Mouse (Mus musculus): ENCODE measurements around the gene Scd1.

Scd1 gene

DNA sequence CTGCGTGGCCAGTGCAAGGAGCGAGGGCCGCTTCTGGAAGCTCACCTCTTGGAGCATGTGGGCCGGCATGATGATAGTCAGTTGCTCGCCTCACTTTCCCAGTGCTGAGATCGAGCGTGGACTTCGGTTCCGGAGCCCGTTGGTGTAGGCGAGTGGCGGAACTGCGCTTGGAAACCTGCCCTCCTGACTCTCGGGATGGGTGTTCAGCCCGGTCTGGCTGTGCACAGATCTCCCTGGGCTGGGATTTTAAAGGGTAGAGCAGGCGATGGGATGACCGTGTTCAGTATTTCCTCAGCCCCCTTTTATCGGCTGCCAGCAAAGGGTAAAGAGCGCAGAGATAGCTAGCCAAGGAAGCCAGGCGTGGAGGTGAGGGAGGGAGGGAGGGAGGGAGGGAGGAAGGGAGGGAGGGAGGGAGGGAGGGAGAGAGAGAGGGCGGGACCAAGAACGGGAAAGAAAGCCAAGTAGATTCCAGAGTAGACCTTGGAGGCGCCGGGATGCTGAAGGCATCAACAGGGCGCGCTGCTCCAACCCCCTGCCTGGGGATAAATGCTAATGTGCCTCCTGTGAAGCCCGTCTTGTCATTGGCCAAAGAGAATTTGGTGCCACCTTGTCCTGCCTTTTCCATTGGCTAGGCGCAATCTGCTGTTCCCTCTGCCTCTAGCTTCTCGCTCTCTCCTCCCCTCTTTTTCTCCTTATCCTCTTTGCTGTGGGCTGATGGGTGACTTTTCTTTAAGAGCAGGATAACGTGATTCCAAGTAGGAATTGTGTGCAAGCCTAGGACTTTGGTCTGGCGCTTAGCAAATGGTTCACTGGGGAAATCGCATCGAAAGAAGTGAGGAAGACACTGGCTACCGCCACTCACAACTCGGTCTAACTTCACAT is at the start of gene Scd1:
Gene Scd1 (minus strand): TSS at position 539 of the 882 bp plus-strand sequence.
- DNase-seq (ENCODE audit: low spot score in 2 of 2), result peak; percentile 84 to 93

DNA sequence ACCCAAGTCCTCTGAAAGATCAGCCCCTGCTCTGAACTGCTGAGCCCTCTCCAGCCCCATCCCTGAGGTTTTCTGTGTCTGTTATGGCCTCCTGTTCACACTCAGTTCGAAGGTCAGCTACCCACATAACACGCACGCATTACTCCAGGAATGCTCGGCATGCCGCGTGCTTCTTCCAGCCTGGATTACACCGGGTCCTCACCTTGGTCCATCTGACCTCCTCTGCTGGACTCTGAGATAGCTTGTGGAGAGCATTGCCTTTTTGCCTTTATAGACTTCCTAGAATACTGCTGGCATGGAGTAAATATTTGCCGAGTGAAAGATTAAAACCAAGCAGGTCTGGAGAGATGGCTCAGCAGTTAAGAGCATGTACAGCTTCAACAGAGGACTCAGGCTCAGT is 47.7 kb upstream of the Scd1 start:
- DNase-seq (ENCODE audit: low spot score in 2 of 2), result no peak

DNA sequence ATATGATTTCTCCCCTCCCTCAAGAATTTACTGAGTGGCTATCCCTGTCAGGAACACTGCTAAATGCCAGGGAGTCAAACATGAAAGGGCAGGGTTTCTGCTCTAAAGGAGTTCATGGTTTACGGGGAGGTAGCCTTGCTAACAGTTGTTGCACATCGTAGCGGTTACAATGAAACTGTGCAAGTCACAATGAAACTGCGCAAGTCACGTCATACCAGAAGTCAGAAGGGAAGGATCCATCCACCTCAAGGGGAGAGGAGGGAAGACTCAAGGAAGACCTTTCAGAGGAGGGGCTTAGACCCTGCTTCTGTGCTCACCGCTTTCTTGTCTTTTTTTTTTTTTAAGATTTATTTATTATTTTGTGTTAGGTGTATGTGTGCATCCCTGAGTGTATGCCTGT is 47.2 kb upstream of the Scd1 start:
- no peak for DNase-seq (ENCODE audit: low spot score in 2 of 2)

DNA sequence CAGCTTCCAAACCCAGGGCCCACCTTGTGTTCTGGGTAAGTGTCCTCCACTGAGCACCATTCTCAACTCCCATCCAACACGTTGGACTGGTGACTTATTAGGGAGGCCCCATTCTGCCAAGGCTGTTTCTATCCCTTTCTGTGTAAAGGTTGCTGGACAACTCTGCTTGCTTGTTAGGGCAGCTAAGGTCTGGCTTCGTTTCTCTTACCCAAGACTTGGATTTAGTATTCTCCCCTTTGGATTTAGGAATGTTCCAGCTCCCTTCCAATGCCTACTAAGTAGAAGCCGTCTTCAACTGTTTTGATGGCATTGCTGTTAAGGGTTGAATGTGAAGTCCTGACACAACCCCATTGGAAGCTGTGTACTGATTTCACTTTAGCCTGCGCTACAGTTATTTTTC is 40.2 kb upstream of the Scd1 start:
- no peak for DNase-seq (ENCODE audit: low spot score in 2 of 2)

DNA sequence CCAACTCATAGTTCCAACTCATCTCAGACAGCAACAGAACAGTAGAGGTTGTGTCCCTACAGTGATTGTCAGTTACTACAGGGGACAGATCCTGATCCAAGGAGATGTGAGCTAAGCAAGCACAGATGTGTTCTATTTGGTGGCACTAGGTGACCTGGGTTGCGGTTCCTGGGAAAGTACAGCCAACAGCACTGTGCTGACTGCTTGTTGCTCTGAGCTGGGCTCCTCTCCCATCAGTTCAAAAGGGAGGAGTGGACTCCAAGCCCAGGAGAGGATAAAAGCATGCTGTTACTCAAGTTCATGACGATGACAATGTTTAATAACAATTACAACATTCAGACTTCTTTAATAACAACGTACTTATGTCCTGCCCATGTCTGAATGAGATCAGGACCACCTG is 38.1 kb upstream of the Scd1 start:
- DNase-seq (ENCODE audit: low spot score in 2 of 2), result no peak

DNA sequence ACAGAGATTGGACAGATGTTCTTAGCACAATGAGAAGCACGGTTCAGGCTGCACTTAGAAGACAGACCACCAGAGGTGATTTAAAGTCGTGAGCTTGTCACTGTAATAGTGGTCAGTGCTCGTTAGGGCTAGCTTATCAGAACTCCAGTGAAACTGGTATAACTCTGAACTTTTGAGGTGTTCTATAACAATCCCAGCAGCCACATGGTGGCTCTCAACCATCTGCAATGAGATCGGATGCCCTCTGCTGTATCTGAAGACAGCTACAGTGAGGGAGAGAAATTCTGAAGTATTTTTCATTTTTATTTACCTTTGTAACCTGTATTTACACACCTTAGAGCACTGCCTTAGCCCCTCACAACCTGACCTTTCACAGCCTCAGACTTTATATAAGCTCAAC is 31.6 kb upstream of the Scd1 start:
- DNase-seq (ENCODE audit: low spot score in 2 of 2), result no peak

GRCm38 (mm10) chr19:44437975-44438374 is 30.3 kb upstream of the Scd1 start:
- no peak for DNase-seq (ENCODE audit: low spot score in 2 of 2)

GRCm38 (mm10) chr19:44432084-44432483 is 24.4 kb upstream of the Scd1 start:
- DNase-seq (ENCODE audit: low spot score in 2 of 2), result no peak

DNA sequence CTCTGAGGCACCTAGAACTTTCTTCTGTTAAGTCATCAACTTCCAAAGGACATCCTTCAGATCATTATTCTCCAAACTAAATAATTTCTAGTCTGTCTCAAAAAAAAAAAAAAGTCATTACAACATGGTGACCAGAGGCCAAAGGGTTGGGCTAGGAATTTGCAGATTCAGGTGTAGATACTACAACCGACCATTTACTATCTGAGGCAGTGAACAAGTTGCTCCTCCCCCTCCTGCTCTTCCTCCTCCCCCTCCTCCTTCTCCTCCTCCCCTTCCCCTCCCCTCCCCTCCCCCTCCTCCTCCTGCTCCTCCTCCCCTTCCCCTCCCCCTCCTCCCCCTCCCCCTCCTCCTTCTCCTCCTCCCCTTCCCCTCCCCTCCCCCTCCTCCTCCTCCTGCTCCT is 20.0 kb upstream of the Scd1 start:
- no peak for DNase-seq (ENCODE audit: low spot score in 2 of 2)

DNA sequence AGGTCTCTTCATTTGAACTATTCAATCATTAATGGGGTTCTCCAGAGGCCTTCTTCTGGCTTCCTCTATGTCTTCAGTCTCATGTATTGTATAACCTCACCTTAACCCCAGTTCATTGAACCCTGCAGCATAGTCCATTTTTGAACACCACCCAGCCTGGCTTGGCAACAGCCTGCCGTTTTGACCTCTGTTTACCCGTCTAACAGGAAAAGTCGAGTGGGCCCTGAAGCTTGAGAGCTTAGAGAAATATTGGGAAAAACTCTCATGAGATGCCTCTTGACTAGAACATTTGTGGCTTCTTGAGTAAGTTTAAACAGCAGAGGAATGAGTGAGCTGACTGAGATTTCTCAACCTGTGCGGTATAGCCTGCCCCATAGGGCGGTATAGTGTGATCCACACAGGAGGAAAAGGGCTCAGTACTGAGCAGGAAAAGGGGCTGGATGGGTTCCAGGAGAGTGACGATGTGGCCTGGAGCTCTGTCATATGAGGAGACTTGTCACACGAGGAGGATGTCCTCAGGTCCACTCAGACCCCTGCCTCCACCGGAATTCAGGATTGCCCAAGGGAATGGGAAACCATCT is 14.5 kb upstream of the Scd1 start:
- no peak for DNase-seq (ENCODE audit: low spot score in 2 of 2)

- DNase-seq (ENCODE audit: low spot score in 2 of 2), result no peak
Measured at GRCm38 (mm10) chr19:44419530-44419929, 11.9 kb upstream of the Scd1 start.

DNA sequence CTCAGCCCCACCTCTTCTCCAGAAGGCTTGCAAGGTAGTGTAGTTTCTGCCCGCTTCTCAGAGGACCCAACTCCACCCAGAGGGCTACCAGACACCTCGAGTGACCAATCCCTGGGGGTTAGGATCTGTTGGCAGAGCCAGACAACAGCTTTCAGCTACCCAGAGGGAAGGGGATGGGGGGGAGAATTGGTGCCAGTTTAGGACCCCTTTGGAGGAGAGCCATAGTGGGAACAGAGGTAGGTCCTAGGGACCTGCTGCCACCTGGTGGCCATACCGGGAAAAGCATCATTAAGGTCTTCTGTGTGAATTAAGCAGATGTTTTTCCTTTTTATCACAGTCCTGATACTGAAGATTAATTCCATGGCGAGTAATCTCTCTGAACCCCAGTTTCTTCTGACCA is 11.3 kb upstream of the Scd1 start:
- peak; percentile 55 to 76 for DNase-seq (ENCODE audit: low spot score in 2 of 2)

DNA sequence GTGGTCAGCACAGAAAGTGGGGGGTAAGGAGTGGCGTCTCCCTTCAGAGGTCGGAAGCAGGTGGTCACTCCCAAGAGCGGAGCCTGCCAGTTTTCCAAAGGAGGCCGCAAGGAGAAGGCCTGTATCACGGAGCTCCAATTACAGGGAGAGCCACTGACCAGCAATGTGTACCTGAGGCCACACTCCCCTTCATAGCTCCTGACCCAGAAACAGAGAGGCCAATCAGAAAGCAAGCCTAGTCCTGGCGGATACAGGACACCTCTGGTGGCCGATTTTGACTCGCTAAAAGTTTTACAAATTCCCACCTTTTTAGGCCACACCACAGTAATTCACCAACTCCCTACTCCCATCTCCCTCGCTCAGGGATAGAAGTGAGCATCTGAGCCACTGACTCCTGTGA is 10.9 kb upstream of the Scd1 start:
- DNase-seq (ENCODE audit: low spot score in 2 of 2), result no peak

- no peak for DNase-seq (ENCODE audit: low spot score in 2 of 2)
Measured at GRCm38 (mm10) chr19:44418061-44418460, 10.4 kb upstream of the Scd1 start.

- DNase-seq (ENCODE audit: low spot score in 2 of 2), result no peak
Measured at GRCm38 (mm10) chr19:44417448-44417847, 9.8 kb upstream of the Scd1 start.

DNA sequence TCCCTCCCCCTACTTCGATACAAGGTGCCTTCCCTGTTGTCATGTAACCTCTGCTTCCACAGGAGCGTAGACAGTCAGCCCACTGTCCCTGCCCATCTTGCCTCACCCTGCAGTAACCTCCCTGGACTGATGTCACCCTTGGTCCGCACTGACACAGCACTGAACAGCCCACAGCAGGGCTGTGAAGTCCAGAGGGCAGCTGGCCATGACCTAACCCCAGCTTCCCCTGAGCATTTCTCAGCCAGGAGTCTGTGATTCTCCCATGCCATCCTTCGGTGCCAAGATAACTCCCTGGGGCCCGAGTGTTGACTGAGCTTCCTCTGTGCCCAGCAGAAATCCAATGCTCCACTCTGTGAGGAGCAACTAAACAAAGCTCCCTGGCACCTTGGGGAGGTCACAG is 8.6 kb upstream of the Scd1 start:
- no peak for DNase-seq (ENCODE audit: low spot score in 2 of 2)

DNA sequence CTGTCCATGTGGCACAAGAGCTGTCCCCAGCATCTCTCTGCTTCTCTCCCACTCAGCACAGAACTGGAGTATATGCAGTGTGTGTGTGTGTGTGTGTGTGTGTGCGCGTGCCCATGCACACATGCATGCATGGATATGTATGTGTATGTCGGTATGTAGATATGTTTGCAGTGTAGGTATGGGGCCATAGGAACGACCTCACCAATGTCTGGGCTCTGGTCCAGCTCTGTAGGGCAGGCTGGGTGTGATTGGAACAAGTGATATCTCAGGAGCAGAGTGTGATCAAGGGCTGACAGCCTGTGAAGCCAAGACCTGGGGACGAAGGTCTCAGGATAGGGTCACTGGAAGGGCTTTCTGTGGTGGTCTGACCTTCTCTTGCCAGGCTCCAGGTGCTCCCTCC is 7.8 kb upstream of the Scd1 start:
- no peak for DNase-seq (ENCODE audit: low spot score in 2 of 2)

GRCm38 (mm10) chr19:44410269-44410992 is 2.8 kb upstream of the Scd1 start:
- no peak for DNase-seq (ENCODE audit: low spot score in 2 of 2)

- DNase-seq (ENCODE audit: low spot score in 2 of 2), result no peak
Measured at GRCm38 (mm10) chr19:44408595-44408994, 916 bp upstream of the Scd1 start.

- peak; percentile 74 for DNase-seq (ENCODE audit: low spot score in 2 of 2)
Measured at GRCm38 (mm10) chr19:44408223-44408545, 505 bp upstream of the Scd1 start.

DNA sequence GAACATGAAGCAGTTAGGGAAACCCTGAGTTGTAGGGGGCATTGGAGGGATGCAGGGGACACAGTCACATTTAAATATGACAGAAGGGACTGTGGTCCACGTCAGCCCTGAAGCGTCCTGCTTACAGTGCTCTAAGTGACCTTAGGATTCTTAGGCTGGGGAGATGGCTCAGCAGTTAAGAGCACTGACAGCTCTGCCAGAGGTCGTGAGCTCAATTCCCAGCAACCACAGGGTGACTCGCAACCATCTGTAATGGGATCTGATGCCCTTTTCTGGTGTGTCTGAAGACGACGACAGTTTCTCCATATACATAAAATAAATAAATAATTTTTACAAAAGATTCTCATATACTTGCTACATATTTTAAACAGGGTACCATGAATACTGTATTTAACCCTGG is 4.1 kb downstream of the Scd1 start:
- no peak for DNase-seq (ENCODE audit: low spot score in 2 of 2)

DNA sequence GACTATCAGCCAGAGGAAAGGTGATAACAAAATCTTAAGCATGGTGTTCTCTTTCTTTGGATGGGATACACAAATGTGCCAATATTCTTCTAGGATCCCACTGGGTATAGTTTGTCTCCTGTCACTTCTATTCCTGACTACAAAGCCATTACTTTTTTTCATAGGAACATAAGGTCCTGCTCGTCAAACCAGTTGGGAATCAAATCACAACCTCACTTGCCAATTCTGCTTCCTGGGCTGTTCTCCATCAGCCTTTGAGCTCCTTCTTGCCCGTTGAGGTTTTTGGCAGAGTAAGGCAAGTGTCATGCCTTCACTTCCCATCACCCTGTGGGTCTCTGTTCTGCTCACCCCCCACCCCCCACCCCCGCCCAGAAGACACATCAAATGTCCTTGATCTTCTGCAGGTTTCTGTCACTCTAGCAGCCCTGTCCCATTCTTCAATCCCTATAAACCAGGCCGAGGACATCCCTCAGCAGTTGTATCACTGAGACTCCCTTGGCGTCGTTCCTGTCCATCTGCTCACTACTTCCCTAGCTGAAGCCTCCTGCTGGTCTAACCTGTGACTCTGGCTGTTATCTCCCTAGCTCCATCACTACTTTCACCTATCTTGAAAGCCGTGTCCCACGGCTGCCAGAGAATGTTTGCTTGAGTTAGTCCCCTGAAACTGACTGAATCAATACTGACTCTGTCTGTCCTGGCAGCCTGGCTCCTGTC is 7.0 kb downstream of the Scd1 start:
- DNase-seq (ENCODE audit: low spot score in 2 of 2), result no peak

All from right cerebral cortex, postnatal 10 days (tissue).